Mouse (Mus musculus): Measurements from ENCODE around the gene Stat4. TPM values are rescaled to one million over a fixed set of nuclear protein-coding genes. Genes with fewer than 3 reads are reported as not detected.

Stat4 gene
- polyA plus RNA-seq, 1 experiment from 2014 or later, result 0.47 TPM

- Histone ChIP-seq H3K4me3 (replicated peaks; ENCODE audit: low read depth, low read length) (no peak overlapping the region), H3K36me3 (ENCODE audit: control insufficient read depth, insufficient read depth, low read length) (no peaks in the 10 kb centered on the region), H3K4me1 (ENCODE audit: control insufficient read depth, insufficient read depth, low read length) (no peaks in the 10 kb centered on the region), H3K9me3 (ENCODE audit: control insufficient read depth, low read length) (no peaks in the 10 kb centered on the region), H3K4me2 (ENCODE audit: low read length) (no peak overlapping the region), H3K27ac (replicated peaks; ENCODE audit: low read depth, low read length) (no peak overlapping the region), H3K9ac (replicated peaks; ENCODE audit: low read length) (no peak overlapping the region), H3K27me3 (ENCODE audit: control insufficient read depth, insufficient read depth, low read length) (no peaks in the 10 kb centered on the region)
- ATAC-seq (ENCODE audit: low FRiP score, low TSS enrichment) (no peak), DNase-seq (no peak)
- WGBS, result 64% methylated on average over 3 of the region's 3 CpGs
Observed at GRCm38 (mm10) chr1:52011227-52011626, 24.3 kb downstream of the Stat4 start.

GRCm38 (mm10) chr1:52012231-52012630, 25.3 kb downstream of the Stat4 start:
- H3K4me2 ChIP-seq (ENCODE audit: low read length), result no peak overlapping the region
- no peak overlapping the region for H3K27ac ChIP-seq (replicated peaks; ENCODE audit: low read depth, low read length)
- H3K36me3 ChIP-seq (ENCODE audit: control insufficient read depth, insufficient read depth, low read length), result no peaks in the 10 kb centered on the region
- no peaks in the 10 kb centered on the region for H3K4me1 ChIP-seq (ENCODE audit: control insufficient read depth, insufficient read depth, low read length)
- H3K27me3 ChIP-seq (ENCODE audit: control insufficient read depth, insufficient read depth, low read length), result no peaks in the 10 kb centered on the region
- no peak overlapping the region for H3K4me3 ChIP-seq (replicated peaks; ENCODE audit: low read depth, low read length)
- no peaks in the 10 kb centered on the region for H3K9me3 ChIP-seq (ENCODE audit: control insufficient read depth, low read length)
- ATAC-seq (ENCODE audit: low FRiP score, low TSS enrichment) (no peak), DNase-seq (no peak)
- H3K9ac ChIP-seq (replicated peaks; ENCODE audit: low read length), result no peak overlapping the region

GRCm38 (mm10) chr1:52012757-52013156, 25.8 kb downstream of the Stat4 start:
- Histone ChIP-seq H3K4me2 (ENCODE audit: low read length) (no peak overlapping the region), H3K9ac (replicated peaks; ENCODE audit: low read length) (no peak overlapping the region), H3K4me3 (replicated peaks; ENCODE audit: low read depth, low read length) (no peak overlapping the region), H3K4me1 (ENCODE audit: control insufficient read depth, insufficient read depth, low read length) (no peaks in the 10 kb centered on the region), H3K27ac (replicated peaks; ENCODE audit: low read depth, low read length) (no peak overlapping the region), H3K27me3 (ENCODE audit: control insufficient read depth, insufficient read depth, low read length) (no peaks in the 10 kb centered on the region), H3K36me3 (ENCODE audit: control insufficient read depth, insufficient read depth, low read length) (no peaks in the 10 kb centered on the region), H3K9me3 (ENCODE audit: control insufficient read depth, low read length) (no peaks in the 10 kb centered on the region)
- no peak for DNase-seq
- 84% methylated on average over 7 of the region's 7 CpGs for whole genome bisulfite sequencing
- no peak for ATAC-seq (ENCODE audit: low FRiP score, low TSS enrichment)

GRCm38 (mm10) chr1:52019621-52020020, 32.7 kb downstream of the Stat4 start:
- H3K36me3 ChIP-seq (ENCODE audit: control insufficient read depth, insufficient read depth, low read length), result no peaks in the 10 kb centered on the region
- no peak overlapping the region for H3K27ac ChIP-seq (replicated peaks; ENCODE audit: low read depth, low read length)
- no peak overlapping the region for H3K4me2 ChIP-seq (ENCODE audit: low read length)
- no peaks in the 10 kb centered on the region for H3K27me3 ChIP-seq (ENCODE audit: control insufficient read depth, insufficient read depth, low read length)
- no peak for DNase-seq
- no peak overlapping the region for H3K4me3 ChIP-seq (replicated peaks; ENCODE audit: low read depth, low read length)
- no peak for ATAC-seq (ENCODE audit: low FRiP score, low TSS enrichment)
- no peak overlapping the region for H3K9ac ChIP-seq (replicated peaks; ENCODE audit: low read length)
- no peaks in the 10 kb centered on the region for H3K9me3 ChIP-seq (ENCODE audit: control insufficient read depth, low read length)
- 83% methylated on average over 4 of the region's 4 CpGs for WGBS
- no peaks in the 10 kb centered on the region for H3K4me1 ChIP-seq (ENCODE audit: control insufficient read depth, insufficient read depth, low read length)

- Histone ChIP-seq H3K4me3 (replicated peaks; ENCODE audit: low read depth, low read length) (no peak overlapping the region), H3K4me2 (ENCODE audit: low read length) (no peak overlapping the region), H3K4me1 (ENCODE audit: control insufficient read depth, insufficient read depth, low read length) (no peaks in the 10 kb centered on the region), H3K27me3 (ENCODE audit: control insufficient read depth, insufficient read depth, low read length) (no peaks in the 10 kb centered on the region), H3K36me3 (ENCODE audit: control insufficient read depth, insufficient read depth, low read length) (no peaks in the 10 kb centered on the region), H3K9me3 (ENCODE audit: control insufficient read depth, low read length) (no peaks in the 10 kb centered on the region), H3K27ac (replicated peaks; ENCODE audit: low read depth, low read length) (no peak overlapping the region), H3K9ac (replicated peaks; ENCODE audit: low read length) (no peak overlapping the region)
- no peak for DNase-seq
- 89% methylated on average over 4 of the region's 4 CpGs for WGBS
- no peak for ATAC-seq (ENCODE audit: low FRiP score, low TSS enrichment)
Observed at GRCm38 (mm10) chr1:52021936-52022725, 35.2 kb downstream of the Stat4 start.

GRCm38 (mm10) chr1:52028686-52029085, 41.7 kb downstream of the Stat4 start:
- 90% methylated on average over 5 of the region's 5 CpGs for WGBS
- Histone ChIP-seq H3K4me2 (ENCODE audit: low read length) (no peak overlapping the region), H3K9ac (replicated peaks; ENCODE audit: low read length) (no peak overlapping the region), H3K36me3 (ENCODE audit: control insufficient read depth, insufficient read depth, low read length) (no peaks in the 10 kb centered on the region), H3K9me3 (ENCODE audit: control insufficient read depth, low read length) (no peaks in the 10 kb centered on the region), H3K4me1 (ENCODE audit: control insufficient read depth, insufficient read depth, low read length) (no peaks in the 10 kb centered on the region), H3K4me3 (replicated peaks; ENCODE audit: low read depth, low read length) (no peak overlapping the region), H3K27me3 (ENCODE audit: control insufficient read depth, insufficient read depth, low read length) (no peaks in the 10 kb centered on the region), H3K27ac (replicated peaks; ENCODE audit: low read depth, low read length) (no peak overlapping the region)
- DNase-seq (no peak), ATAC-seq (ENCODE audit: low FRiP score, low TSS enrichment) (no peak)

GRCm38 (mm10) chr1:52034816-52035752, 48.1 kb downstream of the Stat4 start:
- no peaks in the 10 kb centered on the region for H3K9me3 ChIP-seq (ENCODE audit: control insufficient read depth, low read length)
- ATAC-seq (ENCODE audit: low FRiP score, low TSS enrichment), result no peak
- H3K27ac ChIP-seq (replicated peaks; ENCODE audit: low read depth, low read length), result no peak overlapping the region
- no peaks in the 10 kb centered on the region for H3K36me3 ChIP-seq (ENCODE audit: control insufficient read depth, insufficient read depth, low read length)
- H3K27me3 ChIP-seq (ENCODE audit: control insufficient read depth, insufficient read depth, low read length), result no peaks in the 10 kb centered on the region
- WGBS, result 91% methylated on average over 12 of the region's 12 CpGs
- DNase-seq, result no peak
- H3K4me1 ChIP-seq (ENCODE audit: control insufficient read depth, insufficient read depth, low read length), result no peaks in the 10 kb centered on the region
- no peak overlapping the region for H3K4me2 ChIP-seq (ENCODE audit: low read length)
- no peak overlapping the region for H3K4me3 ChIP-seq (replicated peaks; ENCODE audit: low read depth, low read length)
- no peak overlapping the region for H3K9ac ChIP-seq (replicated peaks; ENCODE audit: low read length)

GRCm38 (mm10) chr1:52039151-52039550, 52.2 kb downstream of the Stat4 start:
- no peak overlapping the region for H3K27ac ChIP-seq (replicated peaks; ENCODE audit: low read depth, low read length)
- peak; percentile 54 for DNase-seq
- no peak overlapping the region for H3K9ac ChIP-seq (replicated peaks; ENCODE audit: low read length)
- 58% methylated on average over 7 of the region's 7 CpGs for WGBS
- no peaks in the 10 kb centered on the region for H3K4me1 ChIP-seq (ENCODE audit: control insufficient read depth, insufficient read depth, low read length)
- H3K9me3 ChIP-seq (ENCODE audit: control insufficient read depth, low read length), result no peaks in the 10 kb centered on the region
- no peaks in the 10 kb centered on the region for H3K36me3 ChIP-seq (ENCODE audit: control insufficient read depth, insufficient read depth, low read length)
- H3K27me3 ChIP-seq (ENCODE audit: control insufficient read depth, insufficient read depth, low read length), result no peaks in the 10 kb centered on the region
- no peak overlapping the region for H3K4me2 ChIP-seq (ENCODE audit: low read length)
- ATAC-seq (ENCODE audit: low FRiP score, low TSS enrichment), result no peak
- H3K4me3 ChIP-seq (replicated peaks; ENCODE audit: low read depth, low read length), result no peak overlapping the region

Measured in midbrain, embryonic 14.5 days (tissue).